Mouse (Mus musculus): ENCODE data around the gene Tdrd9. TPM values are rescaled to one million over a fixed set of nuclear protein-coding genes. Genes with fewer than 3 reads are reported as not detected.

Gene Tdrd9
- 0.04 and 0.36 TPM in 2 replicates for polyA plus RNA-seq (2021; fragmentation: Nextera tagmentation)
- long read RNA-seq, experiment 1, partial matches to known transcripts: 0 of 1 reads
- long read RNA-seq, experiment 1, other reads (novel, unspliced or antisense): 1 of 1 reads
- long read RNA-seq, experiment 2, partial matches to known transcripts: 0 of 1 reads
- long read RNA-seq, experiment 2, other reads (novel, unspliced or antisense): 1 of 1 reads

DNA sequence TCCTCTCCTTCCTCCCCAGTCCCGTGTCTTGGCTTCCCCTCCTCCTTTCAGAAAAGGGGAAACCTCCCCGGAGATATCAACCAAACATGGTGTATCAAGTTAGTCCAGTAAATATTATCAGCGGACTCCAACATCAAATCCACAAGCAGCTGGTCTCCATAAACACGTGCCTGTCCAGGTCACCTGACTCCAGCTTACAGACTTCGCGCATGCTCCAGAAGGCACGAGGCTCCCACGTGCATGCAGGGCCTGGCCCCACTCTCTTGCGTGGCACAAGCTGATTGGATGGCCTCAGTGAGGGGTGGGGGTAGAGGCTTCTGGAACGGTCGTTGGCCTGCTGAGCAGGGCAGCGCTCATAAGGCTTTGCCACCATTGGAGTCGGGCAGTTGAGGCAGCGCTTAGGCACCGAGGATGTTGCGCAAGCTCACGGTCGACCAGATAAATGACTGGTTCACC, at the start of gene Tdrd9:
Tdrd9 (plus strand) TSS at position 329 of the 456 bp plus-strand sequence.

GRCm38 (mm10) chr12:111966683-111967173, 4.6 kb upstream of the Tdrd9 start, which contains the start of gene Atp5mpl:
TSS of gene Atp5mpl (minus strand) at chr12:111966977.

GRCm38 (mm10) chr12:111980887-111981367, 9.6 kb downstream of the Tdrd9 start, which contains the start of gene Rd3l:
TSS of gene Rd3l (minus strand) at chr12:111981317.

GRCm38 (mm10) chr12:112106541-112106971, 135.2 kb downstream of the Tdrd9 start, which contains the start of gene Aspg:
TSS of gene Aspg (plus strand) at chr12:112106679.

Other genes with a start within 250 kb of the Tdrd9 start
- gene Klc1, start 212.7 kb upstream of the Tdrd9 start, polyA plus RNA-seq (2021; fragmentation: Nextera tagmentation): 377 and 460 TPM in 2 replicates
- gene Xrcc3, start 157.7 kb upstream of the Tdrd9 start, polyA plus RNA-seq (2021; fragmentation: Nextera tagmentation): 6.8 and 7.7 TPM in 2 replicates
- gene Zfyve21, start 157.4 kb upstream of the Tdrd9 start, polyA plus RNA-seq (2021; fragmentation: Nextera tagmentation): 55.5 and 74.1 TPM in 2 replicates
- 12.4 and 28.1 TPM in 2 replicates for gene Ppp1r13b, start 63.4 kb upstream of the Tdrd9 start, polyA plus RNA-seq (2021; fragmentation: Nextera tagmentation)
- 1,206 and 1,347 TPM in 2 replicates for gene Atp5mpl, start 4.6 kb upstream of the Tdrd9 start, polyA plus RNA-seq (2021; fragmentation: Nextera tagmentation)
- gene Rd3l, start 9.8 kb downstream of the Tdrd9 start, polyA plus RNA-seq (2021; fragmentation: Nextera tagmentation): 0.06 and 0.58 TPM in 2 replicates
- 1.6 and 1.8 TPM in 2 replicates for gene Aspg, start 135.1 kb downstream of the Tdrd9 start, polyA plus RNA-seq (2021; fragmentation: Nextera tagmentation)
- 0.29 and 0.40 TPM in 2 replicates for gene Kif26a, start 174.6 kb downstream of the Tdrd9 start, polyA plus RNA-seq (2021; fragmentation: Nextera tagmentation)